Mouse (Mus musculus) liver, embryonic 16.5 days (tissue): ENCODE results near the gene Pde10a. TPM values are rescaled to one million over a fixed set of nuclear protein-coding genes. Genes with fewer than 3 reads are reported as not detected.

Experiments used
- ATAC-seq: fragments of 200-750 bp; cut with Nextera tagmentation; 2 replicates; pipeline ENCODE4 v1.8.0; 2017; ENCODE audit warnings: low read depth, mild to moderate bottlenecking, moderate number of reproducible peaks, moderate library complexity
- H3K27ac ChIP-seq: fragments of 300-500 bp; sonication (generic); 2 replicates; pipeline ENCODE4 v1.5.1; 2014; ENCODE audit warnings: mild to moderate bottlenecking, low read length
- H3K27me3 ChIP-seq: fragments of 300-500 bp; sonication (generic); 2 replicates; pipeline ENCODE4 v1.6.1; 2014; ENCODE audit warnings: low read depth, low read length, mixed read lengths; ENCODE audit not compliant: control insufficient read depth, insufficient read depth
- H3K36me3 ChIP-seq: fragments of 300-500 bp; sonication (generic); 2 replicates; pipeline ENCODE4 v1.6.1; 2014; ENCODE audit warnings: mild to moderate bottlenecking; ENCODE audit not compliant: control insufficient read depth, insufficient read depth
- H3K4me1 ChIP-seq: fragments of 300-500 bp; sonication (generic); 2 replicates; pipeline ENCODE4 v1.6.1; 2014; ENCODE audit warnings: low read depth, low read length, mixed read lengths; ENCODE audit not compliant: control insufficient read depth
- H3K4me2 ChIP-seq: fragments of 300-500 bp; sonication (generic); 2 replicates; pipeline ENCODE4 v1.6.1; 2014; ENCODE audit warnings: low read depth, low read length, mixed read lengths
- H3K4me3 ChIP-seq: fragments of 300-500 bp; sonication (generic); 2 replicates; pipeline ENCODE4 v1.5.1; 2014; ENCODE audit warnings: low read depth, mild to moderate bottlenecking, low read length
- H3K9ac ChIP-seq: fragments of 300-500 bp; sonication (generic); 2 replicates; pipeline ENCODE4 v1.6.1; 2014; ENCODE audit warnings: low read depth, low read length
- H3K9me3 ChIP-seq: fragments of 300-500 bp; sonication (generic); replicated peaks from 2 replicates; pipeline ENCODE4 v1.6.1; 2016; ENCODE audit warnings: low read length; ENCODE audit not compliant: control insufficient read depth
- WGBS: fragments of 180-500 bp; shearing (Covaris S2); extraction: QIAGEN DNeasy Blood & Tissue Kit; methylation state at CpG from one replicate; pipeline ENCODE4 v1.1.7; 2014; ENCODE audit not compliant: insufficient replicate concordance; 5-methylcytosine and 5-hydroxymethylcytosine counted together
- polyA plus RNA-seq: library from polyadenylated mRNA; unstranded; fragments of >200 nt; fragmentation: Nextera tagmentation; extraction: Ambion mirVana; gene quantifications from 2 replicates; pipeline ENCODE4 v1.2.1, GENCODE M21; 2015

The Pde10a gene
- polyA plus RNA-seq, 1 experiment from 2014 or later, result 0.89 TPM

DNA sequence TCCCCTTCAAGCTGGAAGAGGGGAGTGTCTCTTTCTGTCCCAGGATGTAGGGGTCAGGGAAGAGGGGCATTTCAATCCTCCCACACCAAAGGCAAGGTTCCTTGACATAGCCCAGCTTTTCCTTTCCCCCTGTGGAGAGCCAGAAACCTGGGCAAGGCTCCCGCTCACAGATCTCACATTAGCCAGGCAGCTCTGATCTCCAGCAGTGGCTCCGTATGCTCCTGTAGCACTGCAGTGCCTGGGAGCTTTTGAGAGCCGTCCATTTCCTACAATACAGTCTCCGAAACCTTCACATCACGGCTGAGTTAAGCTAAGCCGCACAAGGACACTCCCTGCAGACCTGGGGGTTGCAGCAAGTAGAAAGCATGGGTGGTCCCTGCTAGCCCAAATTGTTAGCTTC is 29.0 kb downstream of the Pde10a start:
- H3K9me3 ChIP-seq, result no peaks in the 10 kb centered on the region

DNA sequence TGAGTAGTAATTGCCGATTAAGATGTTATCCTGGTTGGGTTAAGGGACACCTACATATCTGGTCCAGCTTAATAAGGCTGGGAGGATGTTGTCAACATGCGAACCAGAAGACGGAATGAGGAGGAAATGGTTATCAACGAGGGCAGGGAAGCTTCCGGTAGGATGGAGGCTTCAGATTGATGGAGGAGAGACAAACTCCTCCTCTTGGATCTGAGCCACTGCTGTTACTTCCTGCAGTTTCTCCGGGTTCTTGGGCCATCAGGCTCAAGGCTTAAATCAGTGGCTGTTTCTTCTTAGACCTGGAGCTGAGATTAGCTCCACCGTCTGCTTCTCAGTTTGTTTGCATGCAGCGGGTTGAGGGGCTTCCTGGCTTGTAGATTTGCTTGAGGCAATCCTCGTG is 30.6 kb downstream of the Pde10a start:
- Histone ChIP-seq H3K36me3 (no peaks in the 10 kb centered on the region), H3K27me3 (no peaks in the 10 kb centered on the region), H3K4me3 (no peak overlapping the region), H3K27ac (no peak overlapping the region), H3K9me3 (no peaks in the 10 kb centered on the region), H3K4me1 (no peaks in the 10 kb centered on the region), H3K4me2 (no peak overlapping the region), H3K9ac (no peak overlapping the region)
- 60% methylated on average over 9 of the region's 9 CpGs for WGBS
- no peak for ATAC-seq

More for the DNA sequence above, 29.0 kb downstream of the Pde10a start:
- H3K27ac ChIP-seq, result no peak overlapping the region
- no peaks in the 10 kb centered on the region for H3K27me3 ChIP-seq
- ATAC-seq, result no peak
- H3K4me1 ChIP-seq, result no peaks in the 10 kb centered on the region
- no peaks in the 10 kb centered on the region for H3K36me3 ChIP-seq
- no peak overlapping the region for H3K9ac ChIP-seq
- 61% methylated on average over 6 of the region's 6 CpGs for WGBS
- H3K4me2 ChIP-seq, result no peak overlapping the region
- no peak overlapping the region for H3K4me3 ChIP-seq

GRCm38 (mm10) chr17:8556223-8556622 is 31.1 kb downstream of the Pde10a start:
- Histone ChIP-seq H3K27ac (no peak overlapping the region), H3K9me3 (no peaks in the 10 kb centered on the region), H3K4me3 (no peak overlapping the region), H3K4me2 (no peak overlapping the region), H3K9ac (no peak overlapping the region), H3K27me3 (no peaks in the 10 kb centered on the region), H3K4me1 (no peaks in the 10 kb centered on the region), H3K36me3 (no peaks in the 10 kb centered on the region)
- WGBS, result 75% methylated on average over 6 of the region's 6 CpGs
- no peak for ATAC-seq

- Histone ChIP-seq H3K9ac (no peak overlapping the region), H3K27me3 (no peaks in the 10 kb centered on the region), H3K9me3 (no peaks in the 10 kb centered on the region), H3K36me3 (no peaks in the 10 kb centered on the region), H3K4me1 (no peaks in the 10 kb centered on the region), H3K4me2 (no peak overlapping the region), H3K27ac (no peak overlapping the region), H3K4me3 (no peak overlapping the region)
- ATAC-seq, result no peak
- WGBS, result 62% methylated on average over 8 of the region's 8 CpGs
Observed at GRCm38 (mm10) chr17:8557926-8558325, 32.8 kb downstream of the Pde10a start.

- H3K4me2 ChIP-seq, result no peak overlapping the region
- 50% methylated on average over 14 of the region's 14 CpGs for WGBS
- H3K27ac ChIP-seq, result no peak overlapping the region
- H3K27me3 ChIP-seq, result no peaks in the 10 kb centered on the region
- no peak overlapping the region for H3K4me3 ChIP-seq
- H3K4me1 ChIP-seq, result no peaks in the 10 kb centered on the region
- no peaks in the 10 kb centered on the region for H3K36me3 ChIP-seq
- no peaks in the 10 kb centered on the region for H3K9me3 ChIP-seq
- no peak for ATAC-seq
- no peak overlapping the region for H3K9ac ChIP-seq
Observed at GRCm38 (mm10) chr17:8562101-8562885, 37.1 kb downstream of the Pde10a start.

GRCm38 (mm10) chr17:8562886-8563280 is 37.7 kb downstream of the Pde10a start:
- Histone ChIP-seq H3K9ac (no peak overlapping the region), H3K9me3 (no peaks in the 10 kb centered on the region), H3K4me3 (no peak overlapping the region), H3K36me3 (no peaks in the 10 kb centered on the region), H3K27me3 (no peaks in the 10 kb centered on the region), H3K4me1 (no peaks in the 10 kb centered on the region), H3K4me2 (no peak overlapping the region), H3K27ac (no peak overlapping the region)
- no peak for ATAC-seq
- WGBS, result 11% methylated on average over 1 of the region's 1 CpGs

DNA sequence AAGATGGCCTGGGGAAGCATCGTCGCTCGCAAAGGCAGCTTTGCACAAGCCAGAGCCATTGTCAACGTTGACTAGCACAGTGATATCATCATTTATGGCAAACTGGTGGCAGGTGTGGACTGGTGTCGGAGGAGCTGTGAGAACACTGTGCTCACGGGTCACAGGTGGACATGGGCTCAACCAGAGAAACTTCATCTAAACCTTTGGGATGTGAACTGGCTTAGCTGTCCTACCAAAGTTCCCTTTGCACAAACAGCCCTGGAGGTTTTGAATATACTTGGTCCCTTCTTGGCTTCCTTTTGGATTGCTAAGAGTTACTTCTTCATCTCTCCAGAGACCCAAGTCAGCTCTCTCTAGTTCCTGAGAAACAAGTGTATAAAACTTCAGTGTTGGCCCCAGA is 41.7 kb downstream of the Pde10a start, which contains the start of gene Gm17087:
Gm17087 (minus strand) TSS at position 101 of the 400 bp plus-strand sequence.
- 70% methylated on average over 6 of the region's 6 CpGs for WGBS
- ATAC-seq, result no peak
- Histone ChIP-seq H3K4me1 (no peaks in the 10 kb centered on the region), H3K9ac (no peak within 1 kb of the TSS), H3K27me3 (no peaks in the 10 kb centered on the region), H3K9me3 (no peaks in the 10 kb centered on the region), H3K36me3 (no peaks in the 10 kb centered on the region), H3K27ac (no peak within 1 kb of the TSS), H3K4me3 (no peak within 1 kb of the TSS), H3K4me2 (no peak within 1 kb of the TSS)

- H3K4me2 ChIP-seq, result no peak overlapping the region
- H3K9me3 ChIP-seq, result no peaks in the 10 kb centered on the region
- peak; percentile 67 for ATAC-seq
- no peaks in the 10 kb centered on the region for H3K36me3 ChIP-seq
- no peak overlapping the region for H3K27ac ChIP-seq
- no peak overlapping the region for H3K4me3 ChIP-seq
- WGBS, result 36% methylated on average over 8 of the region's 8 CpGs
- no peaks in the 10 kb centered on the region for H3K4me1 ChIP-seq
- H3K27me3 ChIP-seq, result no peaks in the 10 kb centered on the region
- H3K9ac ChIP-seq, result no peak overlapping the region
Observed at GRCm38 (mm10) chr17:8573542-8574260, 48.5 kb downstream of the Pde10a start.

- Histone ChIP-seq H3K9me3 (no peaks in the 10 kb centered on the region), H3K36me3 (no peaks in the 10 kb centered on the region), H3K9ac (no peak overlapping the region), H3K4me3 (no peak overlapping the region), H3K27ac (no peak overlapping the region), H3K27me3 (no peaks in the 10 kb centered on the region), H3K4me1 (no peaks in the 10 kb centered on the region), H3K4me2 (no peak overlapping the region)
- 44% methylated on average over 3 of the region's 3 CpGs for WGBS
- ATAC-seq, result no peak
Observed at GRCm38 (mm10) chr17:8580360-8580759, 55.2 kb downstream of the Pde10a start.
